Mouse (Mus musculus) lung, postnatal 25 days (tissue): ENCODE measurements at regions not wholly inside any gene's neighbourhood (a gene's known extent, or its start where the extent isn't known, plus 50 kb on each side); places are given as distances from the start of the nearest gene placed in this dataset.
A peak's percentile ranks its signal among the peaks of the same experiment; 100 is the strongest.

Source experiments
- DNase-seq: peaks from one replicate; pipeline ENCODE4 v3.0.0; 2022; ENCODE audit warnings: low spot score

GRCm38 (mm10) chr7:63313096-63313495 lies 100.7 kb upstream of the Chrna7 start:
- no peak for DNase-seq

DNA sequence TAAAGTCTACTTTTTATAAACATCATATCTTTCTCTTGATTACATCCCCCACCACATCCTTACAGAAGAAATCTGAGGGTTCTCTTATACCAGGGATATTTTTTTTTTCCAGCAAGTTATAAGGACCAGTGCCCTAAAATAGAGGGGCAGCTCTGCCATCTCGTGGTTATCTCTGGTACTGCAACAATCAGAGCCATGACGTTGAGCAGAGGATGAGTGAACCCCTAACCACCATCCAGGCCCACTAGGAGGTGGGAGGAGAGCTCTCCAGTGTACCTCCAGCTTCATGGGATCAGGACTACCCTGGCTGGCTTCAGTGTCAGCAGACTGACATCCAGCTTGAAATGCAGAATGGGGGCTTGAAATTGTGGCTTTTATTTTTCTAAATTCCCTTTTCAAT lies 107.2 kb upstream of the Chrna7 start:
- DNase-seq: peak; percentile 8

GRCm38 (mm10) chr7:63321171-63321570 lies 108.8 kb upstream of the Chrna7 start:
- DNase-seq: no peak

GRCm38 (mm10) chr7:63321951-63322710 lies 109.8 kb upstream of the Chrna7 start:
- DNase-seq: peak; percentile 3

DNA sequence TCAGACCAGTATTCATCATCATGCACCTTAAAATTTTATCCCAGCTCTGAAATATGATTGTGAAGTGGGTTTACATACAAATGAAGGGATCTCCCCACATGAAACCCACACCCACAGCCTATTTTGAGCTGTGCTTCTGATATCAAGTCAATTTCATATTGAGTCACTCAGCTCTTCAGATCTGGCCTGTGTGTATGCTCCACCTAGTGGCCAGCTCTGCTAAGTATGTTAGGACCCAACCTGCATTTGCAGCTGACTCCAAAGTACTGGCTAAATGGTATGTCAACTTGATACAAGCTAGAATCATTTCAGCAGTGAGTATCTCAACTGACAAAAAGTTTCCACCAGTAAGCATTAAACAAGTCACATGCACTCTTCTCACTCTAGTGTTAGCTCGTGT lies 109.4 kb upstream of the Otud7a start:
- peak; percentile 1 for DNase-seq

- no peak for DNase-seq
Measured at GRCm38 (mm10) chr7:63336072-63336471, 108.5 kb upstream of the Otud7a start.

GRCm38 (mm10) chr7:63341716-63342115 lies 102.8 kb upstream of the Otud7a start:
- no peak for DNase-seq

DNA sequence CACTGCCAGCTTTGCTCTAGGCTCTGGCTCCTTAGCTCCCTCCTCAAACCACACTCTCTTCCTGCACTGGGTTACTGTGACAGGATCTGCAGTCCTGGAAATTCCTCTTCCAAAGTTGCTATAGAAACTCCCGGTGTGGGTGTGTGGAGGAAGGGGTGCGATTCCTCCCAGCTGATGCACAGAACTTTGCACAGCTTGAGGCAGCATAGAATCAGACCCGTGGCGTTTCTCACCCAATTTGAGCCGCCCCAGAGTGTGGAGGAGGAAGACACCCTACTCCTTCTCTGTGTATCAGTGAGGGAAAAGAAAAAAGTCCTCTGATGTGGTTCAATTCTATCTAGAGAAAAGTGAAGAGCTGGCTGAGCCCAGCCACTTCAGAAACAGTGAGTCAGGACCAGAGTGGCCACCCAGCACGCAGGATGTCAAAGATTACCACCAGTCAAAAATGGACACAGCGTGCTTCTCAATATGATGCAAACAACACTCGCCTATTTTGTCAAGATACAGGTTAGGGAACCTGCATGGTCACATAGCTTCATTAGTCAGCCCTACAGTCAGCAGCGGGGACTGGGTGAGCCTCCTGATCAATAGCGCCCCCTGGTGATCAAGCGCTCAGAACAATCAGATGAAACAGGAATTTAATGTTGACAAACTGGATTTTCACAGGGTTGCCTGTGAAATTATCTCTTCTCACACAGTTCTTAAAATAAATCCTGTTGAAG lies 98.7 kb upstream of the Otud7a start:
- no peak for DNase-seq

- no peak for DNase-seq
Measured at GRCm38 (mm10) chr7:63346393-63346730, 98.2 kb upstream of the Otud7a start.
